ENCODE assay signal across 8 mouse cellular contexts in the genomic region with DNA sequence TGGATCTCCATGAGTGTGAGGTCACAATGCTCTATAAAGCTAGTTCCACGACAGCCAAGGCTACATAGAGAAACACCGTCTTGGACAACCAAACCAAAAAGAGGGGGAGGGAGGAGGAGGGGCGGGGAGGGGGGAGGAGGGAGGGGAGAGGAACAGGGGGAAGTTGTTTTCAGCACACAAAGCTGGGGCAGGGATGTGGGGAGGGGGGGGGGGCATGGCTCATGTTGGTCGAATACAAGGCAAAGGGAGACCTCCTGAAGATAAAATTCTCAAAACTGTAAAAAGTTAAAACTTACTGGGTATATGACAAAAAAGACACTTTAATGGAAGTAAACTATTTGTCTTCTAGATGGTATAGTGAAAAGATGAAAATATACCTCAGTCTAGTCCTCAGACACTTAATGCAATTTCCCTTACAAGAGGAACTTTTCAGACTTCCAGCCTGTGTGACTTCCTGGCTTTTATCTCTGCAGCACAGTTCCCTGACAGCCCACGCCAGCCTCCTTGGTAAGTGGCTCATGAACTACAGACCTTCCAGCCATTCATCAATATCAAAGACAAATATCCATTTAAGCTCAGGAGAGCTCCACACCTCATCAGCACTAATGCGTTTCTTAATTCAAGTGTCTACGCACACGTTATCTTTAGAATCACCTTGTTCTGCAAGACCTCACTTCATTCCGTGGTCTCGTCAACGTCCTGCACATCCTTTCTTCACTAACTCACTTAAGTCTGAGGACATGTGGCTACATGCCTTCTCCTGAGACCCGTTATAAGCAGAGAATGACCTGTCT. TPM values are rescaled to one million over a fixed set of nuclear protein-coding genes. Genes with fewer than 3 reads are reported as not detected.
DNase-seq lines count a peak whose midpoint lies in the region; ATAC-seq and TF ChIP-seq lines count a peak whose summit lies in the region.

No protein-coding gene starts in this region.

- H3K4me3 ChIP-seq in lung, postnatal 0 days (ENCODE audit: low read depth, low read length), result peak overlapping the region; percentile 81; the same call in 1 of the 2 replicates
- H3K4me3 ChIP-seq in liver, embryonic 13.5 days (replicated peaks), result peak overlapping the region; percentile 86

- ATAC-seq in lung, postnatal 0 days, result no peak
- ATAC-seq in erythroblast, adult 5-6 weeks (replicated peaks; ENCODE audit: low FRiP score, poor library complexity, severe bottlenecking), result 0 out of 2 replicates have a peak, but pooled peaks have one; percentile 25
- peak; percentile 72 for ATAC-seq in liver, embryonic 13.5 days (ENCODE audit: low read depth)

- 0 out of 2 replicates have a peak overlapping the region, but pooled peaks have one; percentile 80 for H3K27ac ChIP-seq in lung, postnatal 0 days (ENCODE audit: low read length)
- peak overlapping the region; percentile 90 for H3K27ac ChIP-seq in liver, embryonic 13.5 days

- TF ChIP-seq EP300 in lung, postnatal 0 days (IDR thresholded peaks at IDR 0.05), result no peak

- H3K4me1 ChIP-seq in lung, postnatal 0 days (ENCODE audit: insufficient read depth, low read depth, low read length), result peaks cover 5% of the 10 kb centered on the region; the same call in 1 of the 2 replicates
- peaks cover 62% of the 10 kb centered on the region for H3K4me1 ChIP-seq in liver, embryonic 13.5 days (replicated peaks)

- DNase-seq in cerebellum, adult 8-10 months, result peak; percentile 16
- no peak for DNase-seq in cerebellum, adult 11-12 months
- DNase-seq in lung, postnatal 0 days (ENCODE audit: low spot score), result peak; percentile 16
- no peak for DNase-seq in lung, postnatal 36 days
- peak; percentile 17 for DNase-seq in liver, embryonic 13.5 days
- DNase-seq in right cerebral cortex, postnatal 14 days, result no peak
- DNase-seq in lung, postnatal 10 days, result no peak

- no peaks in the 10 kb centered on the region for H3K9me3 ChIP-seq in lung, postnatal 0 days (ENCODE audit: low read length)
- 0 out of 2 replicates have a peak, but pooled peaks cover 6% of the 10 kb centered on the region for H3K9me3 ChIP-seq in liver, embryonic 13.5 days (replicated peaks)

- no peaks in the 10 kb centered on the region for H3K27me3 ChIP-seq in lung, postnatal 0 days (replicated peaks; ENCODE audit: insufficient read depth, low read length)
- H3K27me3 ChIP-seq in liver, embryonic 13.5 days, result no peaks in the 10 kb centered on the region

- no peaks in the 10 kb centered on the region for H3K36me3 ChIP-seq in lung, postnatal 0 days (ENCODE audit: insufficient read depth, low read length)
- peaks cover 29% of the 10 kb centered on the region for H3K36me3 ChIP-seq in liver, embryonic 13.5 days

- peak overlapping the region; percentile 80 for H3K4me2 ChIP-seq in lung, postnatal 0 days (replicated peaks; ENCODE audit: low read depth, low read length)
- H3K4me2 ChIP-seq in liver, embryonic 13.5 days, result peak overlapping the region; percentile 83

- WGBS in lung, postnatal 0 days, result 19% methylated on average over 11 of the region's 12 CpGs
- WGBS in liver, embryonic 13.5 days (ENCODE audit: insufficient replicate concordance), result 11% methylated on average over 10 of the region's 12 CpGs

- H3K9ac ChIP-seq in lung, postnatal 0 days (replicated peaks; ENCODE audit: low read depth), result no peak overlapping the region; the same call in 1 of the 2 replicates
- H3K9ac ChIP-seq in liver, embryonic 13.5 days, result peak overlapping the region; percentile 90

- TF ChIP-seq CTCF in lung, postnatal 0 days (IDR thresholded peaks at IDR 0.05), result no peak

RNA-seq across cellular contexts. Expression of gene Rbm43, which starts 1.4 kb away (rescaled TPM):
- polyA plus RNA-seq in lung, postnatal 0 days (2015; fragmentation: Nextera tagmentation; extraction: Ambion mirVana), result 14.7 and 17.0 TPM in 2 replicates
- 13.3 and 25.7 TPM in 2 replicates for total RNA-seq in erythroblast, adult 5-6 weeks (2015; ENCODE audit: low replicate concordance)
- total RNA-seq in erythroblast, adult 5-6 weeks (2017; ENCODE audit: low replicate concordance), result 12.5 and 16.9 TPM in 2 replicates
- polyA plus RNA-seq in liver, embryonic 13.5 days (2015; fragmentation: Nextera tagmentation; extraction: Ambion mirVana), result 23.4 and 29.3 TPM in 2 replicates

RNA-seq across cellular contexts. Expression of gene Nmi, which starts 39.8 kb away (rescaled TPM):
- 36.6 and 38.4 TPM in 2 replicates for polyA plus RNA-seq in lung, postnatal 0 days (2015; fragmentation: Nextera tagmentation; extraction: Ambion mirVana)
- 2.3 and 17.1 TPM in 2 replicates for total RNA-seq in erythroblast, adult 5-6 weeks (2015; ENCODE audit: low replicate concordance)
- 10.8 and 30.0 TPM in 2 replicates for total RNA-seq in erythroblast, adult 5-6 weeks (2017; ENCODE audit: low replicate concordance)
- 10.6 and 13.6 TPM in 2 replicates for polyA plus RNA-seq in liver, embryonic 13.5 days (2015; fragmentation: Nextera tagmentation; extraction: Ambion mirVana)

Comparison
In these comparisons a context has a peak if more than half of its experiments do, and no peak if none do; other contexts are left out.
1. DNase-seq: peak in cerebellum, adult 8-10 months (single experiment), lung, postnatal 0 days (single experiment) and liver, embryonic 13.5 days (single experiment); none in cerebellum, adult 11-12 months (single experiment), lung, postnatal 36 days (single experiment), right cerebral cortex, postnatal 14 days (single experiment) and lung, postnatal 10 days (single experiment).